Mouse (Mus musculus) CH12.LX (cell line): ENCODE measurements around the gene Gm17622.

Experiments used
- CTCF ChIP-seq, 2 experiments: IDR thresholded peaks in 1 of 2; conservative IDR thresholded peaks in 1 of 2; 2 replicates each; pipeline ENCODE4 v1.5.1; 2011 to 2012; ENCODE audit warnings: low read depth in 2 of 2, low read length in 2 of 2, improper control_type of control experiment in 1 of 2, inconsistent platforms in 1 of 2, mild to moderate bottlenecking in 1 of 2, moderate library complexity in 1 of 2
- HCFC1 ChIP-seq: IDR thresholded peaks from 2 replicates; pipeline ENCODE4 v1.6.1; 2012; ENCODE audit warnings: low read depth, mild to moderate bottlenecking, inconsistent platforms, low read length, improper control_type of control experiment
- MYC ChIP-seq: IDR thresholded peaks from 2 replicates; pipeline ENCODE4 v1.6.1; 2011; ENCODE audit warnings: low read depth, mild to moderate bottlenecking, improper control_type of control experiment, low read length
- POLR2A ChIP-seq: IDR thresholded peaks from 2 replicates; pipeline ENCODE4 v1.6.1; 2011; ENCODE audit warnings: low read depth, mild to moderate bottlenecking, improper control_type of control experiment, low read length

DNA sequence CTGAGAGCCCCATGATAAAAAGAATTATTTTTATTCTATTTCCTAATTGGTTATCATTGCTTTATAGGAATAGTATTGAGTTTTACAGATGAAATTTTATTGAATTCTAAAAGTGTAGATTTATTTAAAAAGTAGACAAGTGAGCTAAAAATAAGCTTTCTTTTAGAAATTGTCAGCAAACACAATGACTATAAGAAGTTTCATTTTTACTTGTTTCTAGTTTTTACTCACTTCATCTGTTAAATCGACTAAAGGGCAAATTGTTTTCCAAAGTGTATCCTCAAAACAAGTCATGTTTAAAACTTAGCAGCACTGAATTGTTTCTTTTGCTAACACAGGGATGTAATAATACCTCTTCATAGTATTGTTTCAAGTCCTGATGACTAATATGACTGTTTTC lies 11.5 kb upstream of the Gm17622 start:
- no peak for TF ChIP-seq CTCF (conservative IDR thresholded peaks at IDR 0.05 in 1 of 2, IDR thresholded peaks at IDR 0.05 in 1 of 2; ENCODE audit: low read depth in 2 of 2, low read length in 2 of 2)
- no peak for TF ChIP-seq POLR2A
- no peak for TF ChIP-seq MYC
- TF ChIP-seq HCFC1, result no peak
